ENCODE assay signal across 28 mouse cellular contexts in genomic region chr9:92260481-92261159, GRCm38 (mm10). TPM values are rescaled to one million over a fixed set of nuclear protein-coding genes. Genes with fewer than 3 reads are reported as not detected.
DNase-seq lines count a peak whose midpoint lies in the region; ATAC-seq and TF ChIP-seq lines count a peak whose summit lies in the region.
"Had no signal": no experiment of that assay in that cellular context is flagged by ENCODE, and none has a peak within 500 bp of the region (broad histone marks: within the 10 kb centered on the region; RNA-seq: fewer than 3 reads in every experiment).

No protein-coding gene starts in this region.

- no peak for TF ChIP-seq CTCF in hindbrain, postnatal 0 days (IDR thresholded peaks at IDR 0.05; ENCODE audit: low read depth)

- H3K9ac ChIP-seq in lung, embryonic 15.5 days: no peak overlapping the region
- no peak overlapping the region for H3K9ac ChIP-seq in ES-E14 (ENCODE audit: insufficient read depth, low read depth, low read length, poor library complexity, severe bottlenecking)
- H3K9ac ChIP-seq in stomach, embryonic 15.5 days: no peak overlapping the region
- H3K9ac ChIP-seq in hindbrain, postnatal 0 days (replicated peaks; ENCODE audit: low read length): no peak overlapping the region
- H3K9ac ChIP-seq: limb, embryonic 13.5 days; liver, embryonic 14.5 days; neural tube, embryonic 15.5 days had no signal

- peaks cover 8% of the 10 kb centered on the region; the same call in 1 of the 2 replicates for H3K36me3 ChIP-seq in lung, embryonic 15.5 days
- H3K36me3 ChIP-seq in ES-E14 (ENCODE audit: control insufficient read depth, insufficient read depth, low read length, poor library complexity, severe bottlenecking): no peaks in the 10 kb centered on the region; the same call in none of the 2 replicates
- no peaks in the 10 kb centered on the region; the same call in 1 of the 2 replicates for H3K36me3 ChIP-seq in stomach, embryonic 15.5 days
- no peaks in the 10 kb centered on the region for H3K36me3 ChIP-seq in hindbrain, postnatal 0 days (ENCODE audit: insufficient read depth, low read length)
- H3K36me3 ChIP-seq: neural tube, embryonic 15.5 days had no signal

- no peaks in the 10 kb centered on the region for H3K27me3 ChIP-seq in lung, embryonic 15.5 days
- H3K27me3 ChIP-seq in stomach, embryonic 15.5 days (replicated peaks): no peaks in the 10 kb centered on the region
- no peaks in the 10 kb centered on the region for H3K27me3 ChIP-seq in hindbrain, postnatal 0 days (ENCODE audit: insufficient read depth, low read length)
- H3K27me3 ChIP-seq: limb, embryonic 13.5 days; neural tube, embryonic 15.5 days had no signal

- peak overlapping the region; percentile 48 for H3K27ac ChIP-seq in lung, embryonic 15.5 days
- no peak overlapping the region; the same call in 1 of the 2 replicates for H3K27ac ChIP-seq in ES-E14 (ENCODE audit: insufficient read depth, low read depth, low read length, poor library complexity, severe bottlenecking)
- no peak overlapping the region; the same call in 1 of the 2 replicates for H3K27ac ChIP-seq in stomach, embryonic 15.5 days
- H3K27ac ChIP-seq in hindbrain, postnatal 0 days: no peak overlapping the region
- H3K27ac ChIP-seq: forebrain, embryonic 10.5 days; heart, embryonic 10.5 days; limb, embryonic 13.5 days; liver, embryonic 14.5 days; neural tube, embryonic 15.5 days had no signal

- ATAC-seq in lung, embryonic 15.5 days (ENCODE audit: borderline replicate concordance, extremely low read depth, low FRiP score, low TSS enrichment): peak; percentile 74
- ATAC-seq in stomach, embryonic 15.5 days (ENCODE audit: insufficient read depth, low FRiP score, low read depth): peak; percentile 68
- no peak for ATAC-seq in hindbrain, postnatal 0 days
- ATAC-seq: inflammation-experienced regulatory T-cells, adult 6 months; midbrain, embryonic 16.5 days had no signal

- DNase-seq in lung, postnatal 14 days: no peak
- peak; percentile 67 for DNase-seq in ES-E14 (ENCODE audit: low read depth, low spot score)
- DNase-seq in WW6 (ENCODE audit: low read depth, low spot score): peak; percentile 40
- no peak for DNase-seq in left cerebral cortex, adult 9 months (ENCODE audit: low spot score in 2 of 2)
- DNase-seq in hindbrain, postnatal 0 days (ENCODE audit: low spot score): no peak
- DNase-seq: adrenal gland, adult 2 months; cerebellum, adult 2 months; cerebellum, postnatal 36 days; heart, postnatal 10 days; kidney, postnatal 10 days; thymus, adult 2 months had no signal

- no peak overlapping the region for H3K4me3 ChIP-seq in lung, embryonic 15.5 days
- no peak overlapping the region for H3K4me3 ChIP-seq in ES-E14 (ENCODE audit: insufficient read depth in 1 of 2, low read depth in 1 of 2, low read length in 2 of 2, poor library complexity in 1 of 2, severe bottlenecking in 1 of 2)
- H3K4me3 ChIP-seq in stomach, embryonic 15.5 days (replicated peaks): no peak overlapping the region
- no peak overlapping the region for H3K4me3 ChIP-seq in hindbrain, postnatal 0 days (ENCODE audit: low read length)
- H3K4me3 ChIP-seq: forebrain, embryonic 10.5 days; heart, embryonic 10.5 days; limb, embryonic 13.5 days; neural tube, embryonic 15.5 days had no signal

- 52% methylated on average over 7 of the region's 7 CpGs for WGBS in lung, embryonic 15.5 days
- WGBS in stomach, embryonic 15.5 days: 54% methylated on average over 7 of the region's 7 CpGs
- 89% methylated on average over 7 of the region's 7 CpGs for WGBS in hindbrain, postnatal 0 days

- H3K4me2 ChIP-seq in lung, embryonic 15.5 days: no peak overlapping the region
- H3K4me2 ChIP-seq in stomach, embryonic 15.5 days: no peak overlapping the region
- no peak overlapping the region for H3K4me2 ChIP-seq in hindbrain, postnatal 0 days (ENCODE audit: low read depth, low read length)
- H3K4me2 ChIP-seq: limb, embryonic 13.5 days; neural tube, embryonic 15.5 days had no signal

- no peaks in the 10 kb centered on the region for H3K4me1 ChIP-seq in lung, embryonic 15.5 days
- peaks cover 1 to 10% of the 10 kb centered on the region in 2 experiments; a peak in 3 of 4 replicates for H3K4me1 ChIP-seq in ES-E14 (ENCODE audit: control insufficient read depth in 2 of 2, insufficient read depth in 2 of 2, low read length in 2 of 2, poor library complexity in 1 of 2)
- 0 out of 2 replicates have a peak, but pooled peaks cover under 1% of the 10 kb centered on the region for H3K4me1 ChIP-seq in stomach, embryonic 15.5 days
- H3K4me1 ChIP-seq in hindbrain, postnatal 0 days (ENCODE audit: insufficient read depth, low read length): no peaks in the 10 kb centered on the region
- H3K4me1 ChIP-seq: forebrain, embryonic 10.5 days; heart, embryonic 10.5 days; limb, embryonic 13.5 days; neural tube, embryonic 15.5 days had no signal

- in situ Hi-C loops in ES-E14 (cut with MboI; ENCODE audit: low sequenced_read_pairs in 2 of 2, unreplicated experiment in 2 of 2): no loop called here

- H3K9me3 ChIP-seq in lung, embryonic 15.5 days: no peaks in the 10 kb centered on the region
- no peaks in the 10 kb centered on the region for H3K9me3 ChIP-seq in ES-E14 (ENCODE audit: control insufficient read depth, insufficient read depth, low read depth, low read length)
- H3K9me3 ChIP-seq in stomach, embryonic 15.5 days: no peaks in the 10 kb centered on the region
- no peaks in the 10 kb centered on the region for H3K9me3 ChIP-seq in hindbrain, postnatal 0 days (ENCODE audit: low read length)
- H3K9me3 ChIP-seq: forebrain, embryonic 10.5 days; heart, embryonic 10.5 days; limb, embryonic 13.5 days; neural tube, embryonic 15.5 days had no signal

TF ChIP-seq in ES-E14, 5 proteins besides CTCF, POLR2A, EP300 and RAD21:
- TF ChIP-seq CHD2 (IDR thresholded peaks at IDR 0.05; ENCODE audit: low read depth, low read length): peak; percentile 77; the same call in 1 of the 2 replicates
- no peak for TF ChIP-seq MAFK (IDR thresholded peaks at IDR 0.05; ENCODE audit: insufficient read depth, low read depth, low read length)

RNA-seq across cellular contexts. Expression of gene Plscr1, which starts 11.1 kb away (rescaled TPM):
- 33.7 and 37.6 TPM in 2 replicates for polyA plus RNA-seq in lung, embryonic 15.5 days (2015; fragmentation: Nextera tagmentation; extraction: Ambion mirVana)
- 12.2 and 22.2 TPM in 2 replicates for total RNA-seq in ES-E14 (2012; rRNA removed)
- polyA plus RNA-seq in stomach, embryonic 15.5 days (2015; fragmentation: Nextera tagmentation; extraction: Ambion mirVana): 53.0 and 63.9 TPM in 2 replicates
- total RNA-seq in hindbrain, postnatal 0 days (2014; rRNA removed): 3.9 and 6.5 TPM in 2 replicates
- 12.2 and 14.5 TPM in 2 replicates for polyA plus RNA-seq in hindbrain, postnatal 0 days (2015; fragmentation: Nextera tagmentation; extraction: Ambion mirVana)

RNA-seq across cellular contexts. Expression of gene Plscr2, which starts 14.8 kb away (rescaled TPM):
- 3.1 and 3.8 TPM in 2 replicates for polyA plus RNA-seq in lung, embryonic 15.5 days (2015; fragmentation: Nextera tagmentation; extraction: Ambion mirVana)
- 0.32 and 1.7 TPM in 2 replicates for total RNA-seq in ES-E14 (2012; rRNA removed)
- polyA plus RNA-seq in stomach, embryonic 15.5 days (2015; fragmentation: Nextera tagmentation; extraction: Ambion mirVana): 1.6 and 2.3 TPM in 2 replicates
- total RNA-seq in hindbrain, postnatal 0 days (2014; rRNA removed): 0.43 and 1.5 TPM in 2 replicates
- polyA plus RNA-seq in hindbrain, postnatal 0 days (2015; fragmentation: Nextera tagmentation; extraction: Ambion mirVana): 2.1 and 2.3 TPM in 2 replicates
- total RNA-seq: megakaryocyte, adult 5-6 weeks had no signal
- polyA plus RNA-seq: inflammation-experienced regulatory T-cells, adult 6 months had no signal

RNA-seq across cellular contexts. Expression of gene 1700057G04Rik, which starts 48.6 kb away (rescaled TPM):
- not detected in 2 replicates for polyA plus RNA-seq in lung, embryonic 15.5 days (2015; fragmentation: Nextera tagmentation; extraction: Ambion mirVana)
- total RNA-seq in ES-E14 (2012; rRNA removed): not detected in 2 replicates
- polyA plus RNA-seq in stomach, embryonic 15.5 days (2015; fragmentation: Nextera tagmentation; extraction: Ambion mirVana): not detected in 2 replicates
- total RNA-seq in hindbrain, postnatal 0 days (2014; rRNA removed): not detected in 2 replicates
- not detected in 2 replicates for polyA plus RNA-seq in hindbrain, postnatal 0 days (2015; fragmentation: Nextera tagmentation; extraction: Ambion mirVana)
- total RNA-seq: adrenal gland, adult 2 months; gastrocnemius, adult 18-20 months; gastrocnemius, postnatal 4 days; heart, postnatal 10 days; layer of hippocampus, adult 8-10 months; left cerebral cortex, adult 8-10 months; megakaryocyte, adult 5-6 weeks; MEL had no signal
- polyA plus RNA-seq: adrenal gland, adult 2 months; cerebellum, adult 2 months; forebrain, embryonic 10.5 days; heart, embryonic 10.5 days; hindbrain, embryonic 11.5 days; limb, embryonic 13.5 days; liver, embryonic 14.5 days; midbrain, embryonic 16.5 days; neural tube, embryonic 15.5 days; thymus, adult 2 months; urinary bladder, adult 2 months had no signal

Comparison
In these comparisons a context has a peak if more than half of its experiments do, and no peak if none do; other contexts are left out.
1. DNase-seq: peak in ES-E14 (single experiment) and WW6 (single experiment); none in lung, postnatal 14 days (single experiment), left cerebral cortex, adult 9 months (0 of 2) and hindbrain, postnatal 0 days (single experiment).